Mouse (Mus musculus) ES-Bruce4 (cell line): ENCODE data around the gene Add1.

Experiments used
- CTCF ChIP-seq: IDR thresholded peaks from one replicate; pipeline ENCODE4 v1.8.1; 2011; ENCODE audit warnings: low read depth, low read length
- EP300 ChIP-seq: IDR thresholded peaks from 2 replicates; pipeline ENCODE4 v1.6.1; 2011; ENCODE audit warnings: low read depth, low read length; ENCODE audit not compliant: insufficient read depth
- POLR2A ChIP-seq: IDR thresholded peaks from one replicate; pipeline ENCODE4 v1.8.1; 2011; ENCODE audit warnings: low read length; ENCODE audit not compliant: insufficient read depth

GRCm38 (mm10) chr5:34604576-34604975 lies 31.1 kb downstream of the Add1 start:
- TF ChIP-seq CTCF = no peak
- no peak for TF ChIP-seq POLR2A
- no peak for TF ChIP-seq EP300
